Mouse (Mus musculus): Measurements from ENCODE around the gene Srsf4. TPM values are rescaled to one million over a fixed set of nuclear protein-coding genes. Genes with fewer than 3 reads are reported as not detected.

The Srsf4 gene
- polyA plus RNA-seq, 1 experiment from 2014 or later, result 123 TPM

GRCm38 (mm10) chr4:131914046-131914643, 40.7 kb downstream of the Srsf4 start:
- DNase-seq (ENCODE audit: low spot score), result no peak

DNA sequence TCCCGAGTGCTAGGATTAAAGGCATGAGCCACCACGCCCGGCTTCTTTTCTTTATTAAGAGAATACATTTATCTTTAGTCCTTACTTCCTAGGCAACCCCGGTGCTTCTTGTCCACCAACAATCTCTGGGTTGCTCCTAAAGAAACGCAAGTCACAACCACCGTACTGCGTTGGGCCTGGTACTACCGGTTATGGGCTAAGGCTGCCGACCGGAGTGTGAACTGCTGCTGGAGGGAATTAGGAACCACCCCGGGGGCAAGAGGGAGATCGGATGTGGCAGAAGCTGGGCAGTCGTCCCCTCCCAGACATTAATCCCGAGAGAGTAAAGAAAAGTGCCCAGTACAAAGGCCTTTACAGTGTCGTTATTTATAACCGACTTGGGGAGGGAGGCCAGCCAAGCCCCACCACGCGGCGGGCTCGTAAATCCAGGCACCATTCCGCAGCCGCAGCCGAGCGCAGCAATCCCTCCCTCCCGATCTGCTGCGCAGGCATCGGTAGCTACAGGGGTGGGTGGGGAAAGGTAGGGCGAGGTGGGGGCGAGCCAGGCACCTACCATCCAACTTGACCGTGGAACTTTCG, 41.6 kb downstream of the Srsf4 start:
- no peak for DNase-seq (ENCODE audit: low spot score)

DNA sequence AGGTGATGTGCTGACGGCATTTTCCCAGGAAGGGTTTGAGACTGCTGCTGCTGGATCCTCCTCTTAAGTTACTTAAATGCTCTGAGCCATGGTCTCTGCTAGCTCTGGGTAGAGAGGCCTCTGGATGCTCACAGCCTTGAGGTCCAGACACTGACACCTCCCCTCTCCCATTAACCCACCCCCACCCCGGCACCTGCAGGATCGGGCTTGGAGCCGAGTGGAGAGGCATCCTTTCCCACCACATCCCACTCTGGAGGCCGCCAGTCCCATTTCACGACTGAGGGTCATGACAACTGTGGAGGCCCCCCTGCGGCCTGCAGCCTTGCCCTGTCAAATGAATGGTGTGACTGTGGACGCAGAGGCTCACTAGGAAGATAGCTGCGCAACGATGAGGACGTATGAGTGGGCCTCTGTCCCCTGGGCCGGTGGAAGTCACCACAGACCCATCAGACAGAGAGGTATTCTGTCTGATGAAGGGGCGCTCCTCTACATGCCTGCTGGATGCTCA, 42.5 kb downstream of the Srsf4 start:
- no peak for DNase-seq (ENCODE audit: low spot score)

DNA sequence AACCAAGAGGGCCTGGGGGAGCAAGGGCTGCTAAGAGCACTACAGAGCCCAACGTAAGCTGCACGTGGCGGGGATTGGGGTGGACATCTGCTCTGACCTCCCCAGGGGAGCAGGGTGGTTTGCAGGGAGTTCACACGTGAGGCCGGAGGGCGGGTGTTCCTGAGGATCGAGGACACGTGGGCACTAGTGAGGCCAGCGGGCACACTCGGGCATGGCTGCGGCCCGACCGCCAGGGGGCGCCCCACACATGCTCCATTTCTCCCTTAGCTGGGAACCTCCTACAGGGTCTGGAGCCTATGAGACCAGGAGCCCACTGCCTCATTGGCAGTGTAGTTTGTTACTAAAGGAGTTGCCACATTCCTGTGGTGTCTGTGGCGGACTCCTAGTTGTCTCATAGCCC, 43.0 kb downstream of the Srsf4 start:
- DNase-seq (ENCODE audit: low spot score), result peak; percentile 67

GRCm38 (mm10) chr4:131917010-131917555, 43.7 kb downstream of the Srsf4 start:
- no peak for DNase-seq (ENCODE audit: low spot score)

DNA sequence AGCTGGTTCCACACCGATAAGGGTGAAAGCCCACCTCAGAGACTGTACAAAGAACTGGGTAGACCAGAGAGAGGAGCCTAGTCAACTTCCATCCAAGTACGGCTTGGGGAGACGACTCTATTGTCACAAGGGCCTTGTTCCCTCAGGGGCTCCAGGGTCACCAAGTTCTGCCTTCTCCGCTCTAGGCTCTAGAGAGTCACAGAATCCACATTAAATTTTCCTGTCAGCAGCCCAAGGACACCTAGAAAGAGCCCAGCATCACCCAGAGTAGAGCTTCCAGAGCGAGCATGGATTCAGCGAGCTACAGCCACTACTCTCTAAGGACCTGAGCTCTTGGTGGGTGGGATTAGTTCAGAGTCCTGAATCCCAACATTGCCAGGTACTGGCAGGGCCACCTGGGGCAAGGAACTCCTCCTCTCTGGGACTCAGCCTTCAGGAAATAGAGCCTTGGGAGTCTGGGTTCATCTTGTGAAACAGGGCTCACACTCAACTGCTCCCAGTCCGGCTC, 44.7 kb downstream of the Srsf4 start:
- no peak for DNase-seq (ENCODE audit: low spot score)

DNA sequence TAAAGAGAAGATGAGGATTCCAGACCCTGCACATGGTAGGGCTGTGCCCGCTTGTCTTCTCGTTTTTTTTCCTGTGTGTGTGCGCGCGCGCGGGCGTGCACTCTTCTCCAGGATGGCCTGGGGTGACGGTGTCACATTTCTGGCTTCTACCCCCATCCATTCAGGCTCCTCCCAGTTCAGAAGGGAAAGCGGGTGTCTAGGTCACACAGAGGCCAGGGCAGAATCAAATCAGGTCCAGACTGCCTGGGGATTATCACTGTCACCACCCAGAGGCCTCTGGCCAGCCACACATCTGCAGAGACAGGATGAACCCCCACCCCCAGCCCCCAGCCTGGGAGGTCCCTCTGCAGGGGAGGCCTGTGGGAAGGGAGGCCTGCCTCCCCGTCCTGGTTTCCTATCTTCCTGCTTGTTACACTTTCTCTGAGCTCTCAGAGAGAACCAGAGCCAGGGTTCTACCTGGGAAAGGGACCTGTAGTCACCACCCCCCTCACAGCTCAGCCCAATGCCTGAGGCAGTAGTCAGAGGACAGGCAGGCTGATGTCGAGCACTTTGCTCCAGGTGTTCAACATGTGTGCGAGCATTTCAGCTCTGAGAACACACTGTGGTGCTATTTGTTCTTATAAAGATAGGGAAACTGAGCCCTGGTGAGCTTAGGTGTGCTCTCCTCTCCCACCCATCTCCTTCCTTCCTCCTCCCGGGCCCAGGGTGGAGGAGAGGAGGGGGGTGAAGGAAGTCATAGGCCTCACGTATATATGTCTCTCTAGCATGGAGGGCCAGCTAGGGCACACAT, 45.5 kb downstream of the Srsf4 start:
- DNase-seq (ENCODE audit: low spot score), result no peak

- no peak for DNase-seq (ENCODE audit: low spot score)
These were observed 46.2 kb downstream of the Srsf4 start for GRCm38 (mm10) chr4:131919506-131920140.

DNA sequence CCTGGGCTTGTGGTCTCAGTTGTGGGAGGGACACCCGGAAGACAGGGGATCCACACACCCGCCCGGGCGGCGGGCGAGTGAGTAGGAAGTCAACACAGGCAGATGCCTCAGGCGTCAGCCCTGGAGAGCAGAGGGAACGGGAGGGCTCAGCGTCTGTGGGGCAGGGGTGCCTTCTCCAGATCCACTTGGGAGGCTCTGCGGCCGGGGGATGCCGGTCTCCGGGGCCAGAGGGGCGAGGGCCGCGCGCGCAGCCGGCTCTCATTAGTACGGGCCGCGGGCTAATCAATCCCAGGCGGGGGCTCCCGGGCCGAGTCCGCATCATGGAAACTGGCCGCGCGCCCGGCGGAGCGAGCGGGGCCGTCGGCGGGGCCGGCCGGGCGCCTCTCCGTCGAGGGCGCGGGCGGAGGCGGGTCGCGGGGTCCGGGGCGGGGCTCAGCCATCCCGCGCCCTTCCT, 46.8 kb downstream of the Srsf4 start:
- no peak for DNase-seq (ENCODE audit: low spot score)

DNA sequence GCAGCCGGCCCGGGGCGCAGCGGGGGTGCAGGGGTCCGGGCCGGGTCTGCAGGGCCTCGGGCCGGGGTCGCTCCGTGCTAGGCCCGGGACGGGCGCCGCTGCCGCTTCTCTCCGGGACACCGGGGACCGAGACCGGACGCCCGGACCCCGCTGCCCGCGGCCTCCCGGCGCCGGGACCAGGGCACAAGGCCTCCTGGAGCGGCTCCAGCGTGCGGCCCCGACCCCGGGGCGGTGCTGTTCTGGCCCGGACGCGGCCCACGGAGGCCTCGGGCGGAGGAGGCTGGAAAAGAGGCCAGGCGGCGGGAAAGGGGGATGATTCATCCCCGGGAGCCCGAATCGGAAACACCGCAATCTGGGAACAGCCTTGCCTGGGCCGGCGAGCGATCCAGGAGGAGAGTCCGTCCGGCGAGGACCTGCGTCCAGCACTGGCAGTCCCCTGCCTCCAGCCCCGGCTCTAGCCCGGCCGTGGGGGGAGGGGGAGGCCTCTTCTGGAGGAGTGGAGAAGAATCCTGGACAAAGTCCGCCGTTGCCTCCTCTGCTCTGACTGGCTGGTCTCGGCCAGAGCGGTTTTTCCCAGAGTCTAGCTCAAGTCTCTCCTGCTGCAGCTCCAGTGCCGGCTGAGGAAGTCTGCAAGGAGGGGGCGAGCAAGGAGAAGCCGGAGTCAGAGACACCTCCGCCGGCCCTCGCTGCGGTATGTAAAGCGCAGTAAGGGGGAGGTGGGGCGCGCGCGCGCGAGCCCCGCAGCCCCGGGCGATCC, 47.4 kb downstream of the Srsf4 start:
- no peak for DNase-seq (ENCODE audit: low spot score)

DNA sequence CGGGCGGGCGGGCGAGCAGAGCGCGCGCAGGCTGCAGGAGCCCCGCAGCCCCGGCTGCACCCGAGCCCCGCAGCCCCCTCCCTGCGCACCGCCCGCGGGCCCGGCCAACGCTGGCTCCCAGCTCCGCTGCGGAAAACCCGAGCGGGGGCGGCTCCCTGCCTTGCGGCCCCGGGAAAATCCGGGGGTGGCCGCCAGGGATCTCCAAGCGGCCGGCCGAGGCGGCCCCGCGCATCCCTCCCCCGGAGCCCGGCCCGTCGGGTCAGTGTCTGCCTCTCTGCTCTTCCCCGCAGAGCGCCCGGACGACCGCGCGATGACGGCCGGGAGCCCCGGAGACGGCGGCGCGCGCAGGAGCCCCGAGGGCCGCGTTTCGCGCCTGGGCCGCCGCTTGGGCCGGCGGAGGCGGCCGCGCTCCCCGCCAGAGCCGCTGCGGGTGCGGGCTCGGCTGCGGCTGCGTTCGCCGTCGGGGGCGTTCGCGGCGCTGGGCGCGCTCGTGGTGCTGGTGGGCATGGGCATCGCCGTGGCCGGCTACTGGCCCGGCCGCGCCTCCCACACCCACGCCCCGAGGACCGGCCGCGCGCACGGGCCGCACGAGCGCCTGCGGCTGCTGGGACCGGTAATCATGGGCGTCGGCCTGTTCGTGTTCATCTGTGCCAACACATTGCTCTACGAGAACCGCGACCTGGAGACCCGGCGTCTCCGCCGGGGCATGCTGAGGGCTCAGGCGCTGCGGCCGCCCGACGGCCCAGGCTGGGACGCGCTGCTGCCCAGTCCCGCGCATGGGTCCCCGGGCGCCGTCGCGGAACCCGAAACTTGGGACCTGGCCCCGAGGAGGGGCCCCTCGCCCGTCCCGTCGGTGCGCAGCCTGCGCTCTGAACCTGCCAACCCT, 48.3 kb downstream of the Srsf4 start, which contains the start of gene Tmem200b:
TSS of gene Tmem200b (plus strand) at position 311 of the 886 bp plus-strand sequence.
- DNase-seq (ENCODE audit: low spot score), result no peak

GRCm38 (mm10) chr4:131922404-131922803, 49.0 kb downstream of the Srsf4 start:
- DNase-seq (ENCODE audit: low spot score), result no peak

DNA sequence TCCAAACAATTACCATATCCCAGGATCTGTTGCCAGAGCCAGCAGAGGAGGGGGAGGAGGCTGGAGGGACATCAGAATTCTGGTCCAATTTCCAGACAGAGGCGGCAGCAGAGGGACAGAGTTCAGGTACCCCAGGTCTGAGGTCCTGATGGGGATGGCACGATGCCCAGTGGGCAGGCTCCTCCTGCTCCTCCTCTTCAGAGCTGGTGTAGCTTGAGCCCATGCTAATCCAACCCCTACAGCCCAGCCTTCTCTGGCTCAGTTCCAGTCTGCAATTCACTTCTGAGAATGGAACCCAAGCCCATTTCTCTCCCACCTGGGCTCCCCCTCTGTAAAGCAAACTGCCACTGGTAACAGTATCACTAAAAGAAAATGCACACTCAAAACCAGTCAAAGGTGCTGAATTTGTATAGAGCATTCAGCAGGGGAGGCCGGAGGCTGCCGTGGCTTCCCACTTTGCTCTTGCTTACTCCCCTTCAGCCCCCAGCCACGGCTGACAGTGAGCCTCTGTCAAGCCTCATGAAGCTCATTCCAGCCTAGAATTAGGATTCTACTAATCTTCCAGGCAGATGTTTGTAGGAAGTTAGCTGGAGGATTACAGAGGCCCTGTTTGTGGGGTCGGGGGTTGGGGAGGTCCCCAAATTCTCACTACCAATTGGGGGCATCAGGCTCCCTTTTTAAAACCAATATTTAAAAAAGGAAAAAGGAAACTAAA, 50.8 kb downstream of the Srsf4 start:
- no peak for DNase-seq (ENCODE audit: low spot score)

DNA sequence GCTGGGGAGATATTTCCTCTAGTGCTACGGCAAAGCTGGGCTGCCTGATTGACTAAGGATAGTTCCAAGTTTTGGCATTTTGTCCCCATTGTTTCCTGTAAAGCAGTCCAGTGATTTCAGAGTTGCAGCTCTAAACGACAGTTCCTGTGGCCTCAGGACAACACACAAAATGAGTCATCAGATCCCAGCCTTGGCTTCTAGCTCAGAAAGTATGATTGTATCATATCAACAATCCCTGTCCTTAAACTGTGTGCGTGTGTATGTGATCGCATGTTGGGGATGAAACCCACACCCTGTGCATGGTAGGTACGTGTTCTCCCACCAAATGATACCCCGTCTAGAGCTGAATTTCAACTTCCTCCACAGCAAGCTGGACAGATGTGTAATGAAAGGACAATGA, 55.7 kb downstream of the Srsf4 start:
- no peak for DNase-seq (ENCODE audit: low spot score)

- no peak for DNase-seq (ENCODE audit: low spot score)
These were observed 66.0 kb downstream of the Srsf4 start for GRCm38 (mm10) chr4:131939459-131939858.

DNA sequence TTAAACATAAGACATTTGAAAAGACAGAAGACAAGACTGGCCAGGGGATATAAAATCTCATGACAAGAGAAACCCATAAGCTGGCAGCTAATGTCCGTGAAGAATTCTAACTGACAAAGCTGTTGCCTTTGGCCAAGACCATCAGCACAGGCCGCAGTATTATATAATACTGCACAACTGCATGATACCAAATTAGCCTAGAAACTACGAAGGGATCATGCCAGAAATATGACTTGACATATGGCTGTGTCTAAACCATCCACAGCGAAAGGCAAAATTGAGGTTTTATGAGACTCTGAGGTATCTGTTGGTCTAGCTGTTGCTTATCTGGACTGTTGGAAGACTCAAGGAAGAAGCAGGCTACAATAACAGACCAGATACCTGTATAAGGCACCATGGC, 67.4 kb downstream of the Srsf4 start:
- DNase-seq (ENCODE audit: low spot score), result no peak

- no peak for DNase-seq (ENCODE audit: low spot score)
These were observed 74.4 kb downstream of the Srsf4 start for GRCm38 (mm10) chr4:131947848-131948247.

DNA sequence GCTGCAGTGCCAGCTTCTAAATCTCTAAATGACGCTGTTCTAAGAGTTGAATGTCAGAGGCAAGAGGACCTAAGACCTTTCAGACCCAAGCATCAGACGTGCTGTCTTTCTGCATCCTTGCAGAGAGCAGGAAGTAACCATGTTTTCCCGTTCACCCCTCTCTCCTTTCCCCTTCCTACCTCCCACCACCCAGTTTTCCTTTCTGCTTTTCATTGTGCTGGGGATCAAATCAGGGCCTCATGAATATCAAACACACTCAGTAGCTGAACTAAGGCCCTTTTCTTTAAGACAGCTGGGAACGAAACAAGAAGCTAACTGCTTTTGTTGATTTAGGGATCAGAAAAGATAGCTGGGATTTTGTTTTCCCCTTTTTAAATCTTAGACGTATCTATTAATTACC, 76.5 kb downstream of the Srsf4 start:
- no peak for DNase-seq (ENCODE audit: low spot score)

- no peak for DNase-seq (ENCODE audit: low spot score)
These were observed 77.2 kb downstream of the Srsf4 start for GRCm38 (mm10) chr4:131950657-131951056.
